Mouse (Mus musculus): ENCODE measurements around the gene Etv3.

- TF ChIP-seq CTCF (IDR thresholded peaks at IDR 0.05; ENCODE audit: low read depth, low read length): no peak
- no peak for TF ChIP-seq GATA1 (IDR thresholded peaks at IDR 0.05; ENCODE audit: borderline replicate concordance, low read length)
- TF ChIP-seq POLR2AphosphoS5 (IDR thresholded peaks at IDR 0.05; ENCODE audit: insufficient replicate concordance, low read depth, low read length): no peak
Observed at GRCm38 (mm10) chr3:87540714-87541113, 15.5 kb downstream of the Etv3 start.
